Mouse (Mus musculus) thymus, adult 2 months (tissue): ENCODE results near the gene Gm21915. TPM values are rescaled to one million over a fixed set of nuclear protein-coding genes. Genes with fewer than 3 reads are reported as not detected.

ENCODE experiments used
- DNase-seq: peaks from one replicate; pipeline ENCODE4 v3.0.0; 2021
- H3K27ac ChIP-seq: fragments of 200-500 bp; 2 replicates; pipeline ENCODE4 v1.5.1; 2012; ENCODE audit warnings: low read length, control low read depth; ENCODE audit not compliant: control insufficient read depth, insufficient read depth
- H3K27me3 ChIP-seq: fragments of 200-500 bp; 2 replicates; pipeline ENCODE4 v1.6.1; 2012; ENCODE audit warnings: mild to moderate bottlenecking, low read length, moderate library complexity, mixed read lengths; ENCODE audit not compliant: control insufficient read depth, insufficient read depth
- H3K36me3 ChIP-seq: fragments of 200-500 bp; 2 replicates; pipeline ENCODE4 v1.6.1; 2012; ENCODE audit warnings: mild to moderate bottlenecking, low read length, moderate library complexity; ENCODE audit not compliant: control insufficient read depth, insufficient read depth
- H3K4me1 ChIP-seq: fragments of 200-500 bp; replicated peaks from 2 replicates; pipeline ENCODE4 v1.6.1; 2012; ENCODE audit warnings: low read length; ENCODE audit not compliant: control insufficient read depth, insufficient read depth
- H3K4me3 ChIP-seq: fragments of 200-500 bp; 2 replicates; pipeline ENCODE4 v1.5.1; 2012; ENCODE audit warnings: mild to moderate bottlenecking, low read length, control low read depth, moderate library complexity; ENCODE audit not compliant: control insufficient read depth, insufficient read depth
- CTCF ChIP-seq: fragments of 200-500 bp; IDR thresholded peaks from 2 replicates; pipeline ENCODE4 v1.5.1; 2012; ENCODE audit warnings: mild to moderate bottlenecking, control low read depth, low read length, moderate library complexity, borderline replicate concordance; ENCODE audit not compliant: control insufficient read depth, poor library complexity, insufficient read depth; ENCODE audit errors: extremely low read depth
- POLR2A ChIP-seq: fragments of 200-500 bp; IDR thresholded peaks from 2 replicates; pipeline ENCODE4 v1.6.1; 2012; ENCODE audit warnings: mild to moderate bottlenecking, low read length, control low read depth, moderate library complexity; ENCODE audit not compliant: control insufficient read depth, poor library complexity, insufficient read depth; ENCODE audit errors: extremely low read depth
- WGBS: fragments of 180-500 bp; shearing (Covaris S2); methylation state at CpG from one replicate; pipeline ENCODE4 v1.1.7; 2018; 5-methylcytosine and 5-hydroxymethylcytosine counted together
- polyA plus RNA-seq: library from polyadenylated mRNA; depleted of rRNA; stranded (reverse); fragments of >200 nt; gene quantifications from 2 replicates; pipeline ENCODE4 v1.2.3, GENCODE M21; 2012

The Gm21915 gene
- polyA plus RNA-seq, 1 experiment, result not detected

DNA sequence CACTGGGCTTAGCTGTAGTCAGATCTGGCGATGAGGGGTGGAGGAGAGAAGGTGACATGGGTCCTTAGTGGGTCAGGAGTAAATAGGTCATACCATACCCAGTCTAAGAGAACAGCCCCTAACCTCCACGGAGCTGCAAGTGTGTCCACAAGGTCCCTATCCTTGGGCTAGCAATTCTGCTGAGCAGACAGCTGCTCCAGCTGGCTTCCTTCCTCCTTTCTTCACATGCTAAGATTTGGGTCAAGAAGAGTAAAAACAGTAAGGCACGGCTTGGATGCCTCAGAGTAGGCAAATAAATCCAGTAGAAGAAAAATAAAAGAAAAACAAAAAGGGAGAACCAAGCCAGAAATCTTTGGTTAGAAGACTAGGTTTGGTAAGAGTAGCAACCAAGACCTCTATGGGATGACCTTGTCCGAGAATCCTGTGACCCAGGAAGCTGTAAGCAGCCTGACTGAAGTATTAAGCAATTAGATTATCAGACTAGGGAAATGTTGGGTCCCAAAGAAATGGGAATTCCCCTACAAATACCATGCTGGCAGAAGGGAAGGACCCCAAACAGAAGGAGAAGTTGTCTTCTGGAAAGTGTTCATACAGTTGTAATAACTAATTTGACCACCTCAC, 19.1 kb upstream of the Gm21915 start:
- H3K4me3 ChIP-seq, result no peak overlapping the region
- H3K27me3 ChIP-seq, result no peaks in the 10 kb centered on the region
- no peak for TF ChIP-seq POLR2A
- TF ChIP-seq CTCF, result no peak
- no peak for DNase-seq
- 48% methylated on average over 4 of the region's 4 CpGs for WGBS
- no peaks in the 10 kb centered on the region for H3K36me3 ChIP-seq
- no peaks in the 10 kb centered on the region for H3K4me1 ChIP-seq
- no peak overlapping the region for H3K27ac ChIP-seq

DNA sequence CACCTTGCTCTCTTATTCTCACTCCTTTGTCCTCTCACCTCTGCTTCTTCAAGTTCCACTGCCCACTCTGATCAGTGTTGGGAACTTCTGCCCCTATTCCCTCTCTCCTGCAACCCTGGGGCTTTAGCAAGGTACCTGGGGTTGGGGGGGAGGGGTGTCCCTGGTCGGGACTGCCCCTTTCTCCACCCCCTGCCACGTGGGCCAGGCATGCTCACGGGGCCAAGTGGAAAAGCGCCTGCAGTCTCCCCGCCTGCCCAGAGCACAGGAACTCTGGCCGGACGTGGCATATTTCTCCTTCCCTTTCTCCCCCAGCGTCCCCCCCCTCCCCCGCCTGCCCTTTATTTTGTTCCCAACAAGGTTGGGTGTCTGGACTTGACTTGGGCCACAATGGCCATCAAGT, 17.7 kb upstream of the Gm21915 start:
- TF ChIP-seq CTCF, result no peak
- TF ChIP-seq POLR2A, result no peak
- Histone ChIP-seq H3K4me3 (no peak overlapping the region), H3K27ac (no peak overlapping the region), H3K27me3 (no peaks in the 10 kb centered on the region), H3K4me1 (no peaks in the 10 kb centered on the region), H3K36me3 (no peaks in the 10 kb centered on the region)
- 12% methylated on average over 9 of the region's 9 CpGs for WGBS
- no peak for DNase-seq

DNA sequence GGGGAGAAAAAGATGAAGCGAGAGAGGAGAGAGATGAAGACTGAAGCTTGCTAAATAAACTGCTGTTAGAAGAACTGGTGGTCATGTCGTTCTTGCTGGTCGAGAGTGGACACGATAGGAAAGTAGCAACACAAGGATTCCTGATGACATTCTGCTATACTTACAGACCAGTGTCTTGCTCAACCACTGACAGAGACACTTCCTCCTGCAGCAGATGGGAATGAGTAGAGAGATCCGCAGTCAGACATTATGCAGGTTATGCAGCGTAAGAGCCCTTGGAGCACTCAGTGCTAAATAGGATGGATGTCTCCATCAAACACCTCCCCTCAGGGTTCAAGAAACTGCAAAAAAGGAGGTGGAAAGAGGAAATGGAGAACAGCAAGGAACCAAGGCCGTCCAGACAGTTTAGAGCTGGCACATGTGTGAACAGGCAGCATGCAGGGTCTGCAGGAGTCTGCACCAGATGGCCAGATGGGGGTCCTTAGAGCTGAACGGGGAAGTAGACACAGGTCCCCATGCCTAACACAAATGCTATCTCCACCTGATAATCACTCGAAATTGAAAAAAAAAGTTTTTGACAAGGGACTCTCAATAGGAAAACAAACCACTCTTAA, 4.1 kb upstream of the Gm21915 start:
- TF ChIP-seq POLR2A, result no peak
- TF ChIP-seq CTCF, result no peak
- Histone ChIP-seq H3K4me3 (no peak overlapping the region), H3K27me3 (no peaks in the 10 kb centered on the region), H3K36me3 (no peaks in the 10 kb centered on the region), H3K4me1 (no peaks in the 10 kb centered on the region), H3K27ac (no peak overlapping the region)
- WGBS, result 76% methylated on average over 9 of the region's 9 CpGs
- no peak for DNase-seq

DNA sequence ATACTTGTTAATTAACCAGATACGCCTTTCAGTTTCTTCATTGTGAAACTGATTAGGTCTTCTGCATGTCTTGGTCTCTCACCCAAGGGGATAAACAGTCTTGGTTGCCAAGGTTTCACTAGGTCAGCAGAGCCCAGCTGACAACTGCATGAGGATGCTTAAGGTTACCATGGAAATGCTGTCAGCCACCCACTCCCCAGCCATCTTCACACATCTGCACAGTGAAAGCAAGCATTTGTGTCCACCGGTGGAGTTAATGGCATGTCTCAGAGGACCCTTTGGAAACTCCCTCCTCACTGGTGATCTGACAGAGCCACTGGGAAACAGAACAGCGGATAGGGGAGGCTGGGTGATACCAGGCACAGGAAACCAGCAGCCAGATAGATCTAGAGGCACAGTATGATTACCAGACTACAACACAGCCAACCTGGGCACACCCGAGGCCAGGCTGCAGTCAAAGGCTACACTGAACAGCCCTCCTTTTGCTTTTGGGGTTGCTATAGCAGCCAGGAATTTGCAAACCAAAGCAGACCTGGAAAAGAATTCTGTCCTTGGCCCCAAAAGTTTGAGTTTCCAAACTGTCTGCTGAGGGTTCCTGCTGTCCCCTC, 1.0 kb downstream of the Gm21915 start:
- H3K27ac ChIP-seq, result no peak overlapping the region
- H3K4me1 ChIP-seq, result no peaks in the 10 kb centered on the region
- WGBS, result 67% methylated on average over 4 of the region's 4 CpGs
- TF ChIP-seq POLR2A (no peak), CTCF (no peak)
- no peaks in the 10 kb centered on the region for H3K36me3 ChIP-seq
- DNase-seq, result no peak
- no peak overlapping the region for H3K4me3 ChIP-seq
- no peaks in the 10 kb centered on the region for H3K27me3 ChIP-seq

DNA sequence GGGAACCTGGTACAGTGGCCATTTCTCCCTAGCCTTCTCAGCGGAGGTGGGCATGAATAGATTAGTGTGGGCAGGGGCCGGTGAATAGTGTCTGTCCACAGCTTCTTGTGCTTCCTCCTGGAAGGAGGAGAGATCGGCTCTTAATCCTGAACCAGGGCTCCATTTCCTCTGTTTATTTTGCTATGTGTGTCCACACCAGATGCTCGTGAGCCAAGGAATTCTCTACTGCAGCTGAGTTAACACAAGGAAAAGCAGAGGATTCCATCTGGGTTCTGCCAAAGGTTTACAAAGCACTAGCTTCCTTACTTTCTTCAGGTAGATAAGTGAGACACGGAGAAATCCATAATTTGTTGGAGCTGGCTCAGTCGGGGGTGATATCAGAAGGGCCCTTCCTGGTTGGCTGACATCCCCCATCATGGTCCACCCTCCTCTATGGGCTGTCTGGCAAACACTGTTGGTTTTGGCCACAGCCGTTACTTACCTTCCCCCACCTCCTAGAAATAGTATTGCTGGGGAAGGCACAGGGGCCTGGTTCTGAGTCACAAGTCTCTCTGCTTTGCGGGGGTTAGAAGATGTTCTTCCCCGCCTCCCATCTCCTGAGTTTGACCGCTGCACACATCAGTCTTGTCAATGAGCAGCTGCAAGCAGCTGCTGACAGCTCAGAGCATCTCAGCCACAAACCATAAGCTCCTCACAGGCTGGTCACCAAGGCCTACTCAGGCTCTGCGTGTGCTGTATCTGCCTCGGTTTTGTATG, 5.0 kb downstream of the Gm21915 start:
- DNase-seq, result no peak
- 89% methylated on average over 12 of the region's 12 CpGs for WGBS

DNA sequence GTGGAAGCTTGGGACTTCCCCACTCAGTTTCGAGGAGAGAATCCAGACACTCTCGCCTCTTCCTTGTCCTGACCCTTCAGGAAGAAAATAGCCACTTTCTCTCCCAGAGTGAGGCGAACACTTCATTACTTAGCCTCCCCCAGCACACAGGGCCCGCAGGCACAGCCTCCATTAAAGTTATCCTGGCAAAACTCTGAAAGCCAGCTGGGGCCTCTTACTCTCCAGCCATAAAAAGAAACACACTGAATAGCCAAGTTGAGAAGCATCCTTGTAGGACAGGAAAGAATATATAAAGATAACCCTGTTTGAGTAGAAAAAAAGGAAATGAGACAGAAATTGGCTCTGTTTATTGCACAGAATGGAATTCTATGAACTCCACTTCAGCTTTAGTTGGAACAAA, 8.2 kb downstream of the Gm21915 start:
- H3K27ac ChIP-seq, result no peak overlapping the region
- WGBS, result 92% methylated on average over 4 of the region's 4 CpGs
- H3K27me3 ChIP-seq, result no peaks in the 10 kb centered on the region
- no peak overlapping the region for H3K4me3 ChIP-seq
- no peaks in the 10 kb centered on the region for H3K36me3 ChIP-seq
- no peak for DNase-seq
- no peak for TF ChIP-seq CTCF
- no peaks in the 10 kb centered on the region for H3K4me1 ChIP-seq

More for the DNA sequence above, 5.0 kb downstream of the Gm21915 start:
- TF ChIP-seq CTCF, result no peak
- no peak for TF ChIP-seq POLR2A
- H3K4me1 ChIP-seq, result no peaks in the 10 kb centered on the region
- no peak overlapping the region for H3K27ac ChIP-seq
- H3K36me3 ChIP-seq, result no peaks in the 10 kb centered on the region
- no peak overlapping the region for H3K4me3 ChIP-seq
- H3K27me3 ChIP-seq, result no peaks in the 10 kb centered on the region
